Mouse (Mus musculus): ENCODE data around the gene Pitx2. TPM values are rescaled to one million over a fixed set of nuclear protein-coding genes. Genes with fewer than 3 reads are reported as not detected.

Gene Pitx2
- total RNA-seq, 1 experiment, result 9.8 TPM

GRCm38 (mm10) chr3:129161333-129162035, 38.2 kb upstream of the Pitx2 start:
- Histone ChIP-seq H3K9ac (ENCODE audit: insufficient read depth, low read depth, low read length, poor library complexity, severe bottlenecking) (no peak overlapping the region), H3K4me1 (ENCODE audit: control insufficient read depth in 2 of 2, insufficient read depth in 2 of 2, low read length in 2 of 2, poor library complexity in 1 of 2) (no peaks in the 10 kb centered on the region), H3K27ac (ENCODE audit: insufficient read depth, low read depth, low read length, poor library complexity, severe bottlenecking) (no peak overlapping the region), H3K4me3 (ENCODE audit: insufficient read depth in 1 of 2, low read depth in 1 of 2, low read length in 2 of 2, poor library complexity in 1 of 2, severe bottlenecking in 1 of 2) (no peak overlapping the region), H3K36me3 (ENCODE audit: control insufficient read depth, insufficient read depth, low read length, poor library complexity, severe bottlenecking) (no peaks in the 10 kb centered on the region), H3K9me3 (ENCODE audit: control insufficient read depth, insufficient read depth, low read depth, low read length) (no peaks in the 10 kb centered on the region)
- in situ Hi-C loops (cut with MboI; ENCODE audit: low sequenced_read_pairs in 2 of 2, unreplicated experiment in 2 of 2), result no loop called here
- DNase-seq (ENCODE audit: low read depth, low spot score), result no peak
- TF ChIP-seq MAFK (IDR thresholded peaks at IDR 0.05; ENCODE audit: insufficient read depth, low read depth, low read length), result no peak
- no peak for TF ChIP-seq ZNF384 (IDR thresholded peaks at IDR 0.05; ENCODE audit: low read depth, low read length)

GRCm38 (mm10) chr3:129164246-129164645, 35.4 kb upstream of the Pitx2 start:
- H3K36me3 ChIP-seq (ENCODE audit: control insufficient read depth, insufficient read depth, low read length, poor library complexity, severe bottlenecking), result no peaks in the 10 kb centered on the region
- no peak overlapping the region for H3K9ac ChIP-seq (ENCODE audit: insufficient read depth, low read depth, low read length, poor library complexity, severe bottlenecking)
- no peak overlapping the region for H3K4me3 ChIP-seq (ENCODE audit: insufficient read depth in 1 of 2, low read depth in 1 of 2, low read length in 2 of 2, poor library complexity in 1 of 2, severe bottlenecking in 1 of 2)
- H3K4me1 ChIP-seq (ENCODE audit: control insufficient read depth in 2 of 2, insufficient read depth in 2 of 2, low read length in 2 of 2, poor library complexity in 1 of 2), result no peaks in the 10 kb centered on the region
- H3K27ac ChIP-seq (ENCODE audit: insufficient read depth, low read depth, low read length, poor library complexity, severe bottlenecking), result no peak overlapping the region
- no peak for TF ChIP-seq ZC3H11A (IDR thresholded peaks at IDR 0.05; ENCODE audit: borderline replicate concordance, low read depth, low read length)
- no peak for TF ChIP-seq MAFK (IDR thresholded peaks at IDR 0.05; ENCODE audit: insufficient read depth, low read depth, low read length)
- TF ChIP-seq HCFC1 (IDR thresholded peaks at IDR 0.05; ENCODE audit: borderline replicate concordance, insufficient read depth, low read length), result no peak
- no peak for TF ChIP-seq CHD2 (IDR thresholded peaks at IDR 0.05; ENCODE audit: low read depth, low read length)
- TF ChIP-seq ZNF384 (IDR thresholded peaks at IDR 0.05; ENCODE audit: low read depth, low read length), result no peak
- in situ Hi-C loops (cut with MboI; ENCODE audit: low sequenced_read_pairs in 2 of 2, unreplicated experiment in 2 of 2), result no loop called here
- DNase-seq (ENCODE audit: low read depth, low spot score), result no peak
- no peaks in the 10 kb centered on the region for H3K9me3 ChIP-seq (ENCODE audit: control insufficient read depth, insufficient read depth, low read depth, low read length)

GRCm38 (mm10) chr3:129165715-129166114, 34.0 kb upstream of the Pitx2 start:
- Histone ChIP-seq H3K9me3 (ENCODE audit: control insufficient read depth, insufficient read depth, low read depth, low read length) (no peaks in the 10 kb centered on the region), H3K36me3 (ENCODE audit: control insufficient read depth, insufficient read depth, low read length, poor library complexity, severe bottlenecking) (no peaks in the 10 kb centered on the region), H3K4me1 (ENCODE audit: control insufficient read depth in 2 of 2, insufficient read depth in 2 of 2, low read length in 2 of 2, poor library complexity in 1 of 2) (no peaks in the 10 kb centered on the region), H3K9ac (ENCODE audit: insufficient read depth, low read depth, low read length, poor library complexity, severe bottlenecking) (no peak overlapping the region), H3K27ac (ENCODE audit: insufficient read depth, low read depth, low read length, poor library complexity, severe bottlenecking) (no peak overlapping the region), H3K4me3 (ENCODE audit: insufficient read depth in 1 of 2, low read depth in 1 of 2, low read length in 2 of 2, poor library complexity in 1 of 2, severe bottlenecking in 1 of 2) (no peak overlapping the region)
- in situ Hi-C loops (cut with MboI; ENCODE audit: low sequenced_read_pairs in 2 of 2, unreplicated experiment in 2 of 2), result no loop called here
- DNase-seq (ENCODE audit: low read depth, low spot score), result no peak
- TF ChIP-seq HCFC1 (IDR thresholded peaks at IDR 0.05; ENCODE audit: borderline replicate concordance, insufficient read depth, low read length), result no peak
- TF ChIP-seq ZC3H11A (IDR thresholded peaks at IDR 0.05; ENCODE audit: borderline replicate concordance, low read depth, low read length), result no peak
- no peak for TF ChIP-seq ZNF384 (IDR thresholded peaks at IDR 0.05; ENCODE audit: low read depth, low read length)
- no peak for TF ChIP-seq CHD2 (IDR thresholded peaks at IDR 0.05; ENCODE audit: low read depth, low read length)
- no peak for TF ChIP-seq MAFK (IDR thresholded peaks at IDR 0.05; ENCODE audit: insufficient read depth, low read depth, low read length)

- in situ Hi-C loops (cut with MboI; ENCODE audit: low sequenced_read_pairs in 2 of 2, unreplicated experiment in 2 of 2), result no loop called here
These were observed 33.0 kb upstream of the Pitx2 start for GRCm38 (mm10) chr3:129166684-129167083.

GRCm38 (mm10) chr3:129170416-129170815, 29.3 kb upstream of the Pitx2 start:
- H3K9ac ChIP-seq (ENCODE audit: insufficient read depth, low read depth, low read length, poor library complexity, severe bottlenecking), result no peak overlapping the region
- no peaks in the 10 kb centered on the region for H3K9me3 ChIP-seq (ENCODE audit: control insufficient read depth, insufficient read depth, low read depth, low read length)
- no peak overlapping the region for H3K4me3 ChIP-seq (ENCODE audit: insufficient read depth in 1 of 2, low read depth in 1 of 2, low read length in 2 of 2, poor library complexity in 1 of 2, severe bottlenecking in 1 of 2)
- no peak overlapping the region for H3K27ac ChIP-seq (ENCODE audit: insufficient read depth, low read depth, low read length, poor library complexity, severe bottlenecking)
- in situ Hi-C loops (cut with MboI; ENCODE audit: low sequenced_read_pairs in 2 of 2, unreplicated experiment in 2 of 2), result no loop called here
- H3K36me3 ChIP-seq (ENCODE audit: control insufficient read depth, insufficient read depth, low read length, poor library complexity, severe bottlenecking), result no peaks in the 10 kb centered on the region
- no peak for DNase-seq (ENCODE audit: low read depth, low spot score)
- TF ChIP-seq MAFK (IDR thresholded peaks at IDR 0.05; ENCODE audit: insufficient read depth, low read depth, low read length) (no peak), ZC3H11A (IDR thresholded peaks at IDR 0.05; ENCODE audit: borderline replicate concordance, low read depth, low read length) (no peak), HCFC1 (IDR thresholded peaks at IDR 0.05; ENCODE audit: borderline replicate concordance, insufficient read depth, low read length) (no peak), CHD2 (IDR thresholded peaks at IDR 0.05; ENCODE audit: low read depth, low read length) (no peak), ZNF384 (IDR thresholded peaks at IDR 0.05; ENCODE audit: low read depth, low read length) (no peak)
- H3K4me1 ChIP-seq (ENCODE audit: control insufficient read depth in 2 of 2, insufficient read depth in 2 of 2, low read length in 2 of 2, poor library complexity in 1 of 2), result no peaks in the 10 kb centered on the region

More at GRCm38 (mm10) chr3:129166684-129167083, 33.0 kb upstream of the Pitx2 start:
- Histone ChIP-seq H3K36me3 (ENCODE audit: control insufficient read depth, insufficient read depth, low read length, poor library complexity, severe bottlenecking) (no peaks in the 10 kb centered on the region), H3K4me1 (ENCODE audit: control insufficient read depth in 2 of 2, insufficient read depth in 2 of 2, low read length in 2 of 2, poor library complexity in 1 of 2) (no peaks in the 10 kb centered on the region), H3K27ac (ENCODE audit: insufficient read depth, low read depth, low read length, poor library complexity, severe bottlenecking) (no peak overlapping the region), H3K9me3 (ENCODE audit: control insufficient read depth, insufficient read depth, low read depth, low read length) (no peaks in the 10 kb centered on the region), H3K9ac (ENCODE audit: insufficient read depth, low read depth, low read length, poor library complexity, severe bottlenecking) (no peak overlapping the region), H3K4me3 (ENCODE audit: insufficient read depth in 1 of 2, low read depth in 1 of 2, low read length in 2 of 2, poor library complexity in 1 of 2, severe bottlenecking in 1 of 2) (no peak overlapping the region)
- TF ChIP-seq CHD2 (IDR thresholded peaks at IDR 0.05; ENCODE audit: low read depth, low read length) (no peak), ZNF384 (IDR thresholded peaks at IDR 0.05; ENCODE audit: low read depth, low read length) (no peak), MAFK (IDR thresholded peaks at IDR 0.05; ENCODE audit: insufficient read depth, low read depth, low read length) (no peak), ZC3H11A (IDR thresholded peaks at IDR 0.05; ENCODE audit: borderline replicate concordance, low read depth, low read length) (no peak), HCFC1 (IDR thresholded peaks at IDR 0.05; ENCODE audit: borderline replicate concordance, insufficient read depth, low read length) (no peak)
- no peak for DNase-seq (ENCODE audit: low read depth, low spot score)
